Mouse (Mus musculus): Measurements from ENCODE around the gene Eprs. TPM values are rescaled to one million over a fixed set of nuclear protein-coding genes. Genes with fewer than 3 reads are reported as not detected.

Eprs gene
- polyA plus RNA-seq, 1 experiment from 2014 or later: 95.8 TPM

GRCm38 (mm10) chr1:185472025-185472720 lies 109.3 kb downstream of the Eprs start:
- Histone ChIP-seq H3K36me3 (ENCODE audit: control insufficient read depth, insufficient read depth) (no peaks in the 10 kb centered on the region), H3K4me1 (ENCODE audit: control insufficient read depth, insufficient read depth, low read length) (no peaks in the 10 kb centered on the region), H3K4me2 (ENCODE audit: low read depth, low read length) (no peak overlapping the region), H3K9ac (ENCODE audit: low read length) (no peak overlapping the region), H3K4me3 (ENCODE audit: low read length) (no peak overlapping the region), H3K27ac (ENCODE audit: low read length) (no peak overlapping the region), H3K9me3 (replicated peaks; ENCODE audit: control insufficient read depth, low read length) (no peaks in the 10 kb centered on the region), H3K27me3 (ENCODE audit: control insufficient read depth, insufficient read depth, low read length) (no peaks in the 10 kb centered on the region)
- ATAC-seq (replicated peaks; ENCODE audit: extremely low read depth, insufficient read depth, low FRiP score): no peak
- WGBS: 31% methylated on average over 8 of the region's 8 CpGs

GRCm38 (mm10) chr1:185472730-185473129 lies 109.9 kb downstream of the Eprs start:
- H3K27ac ChIP-seq (ENCODE audit: low read length): no peak overlapping the region
- H3K4me1 ChIP-seq (ENCODE audit: control insufficient read depth, insufficient read depth, low read length): no peaks in the 10 kb centered on the region
- no peak overlapping the region for H3K4me2 ChIP-seq (ENCODE audit: low read depth, low read length)
- H3K27me3 ChIP-seq (ENCODE audit: control insufficient read depth, insufficient read depth, low read length): no peaks in the 10 kb centered on the region
- H3K36me3 ChIP-seq (ENCODE audit: control insufficient read depth, insufficient read depth): no peaks in the 10 kb centered on the region
- no peaks in the 10 kb centered on the region for H3K9me3 ChIP-seq (replicated peaks; ENCODE audit: control insufficient read depth, low read length)
- no peak overlapping the region for H3K9ac ChIP-seq (ENCODE audit: low read length)
- no peak overlapping the region for H3K4me3 ChIP-seq (ENCODE audit: low read length)
- WGBS: 84% methylated on average over 4 of the region's 4 CpGs
- ATAC-seq (replicated peaks; ENCODE audit: extremely low read depth, insufficient read depth, low FRiP score): no peak

GRCm38 (mm10) chr1:185473437-185473836 lies 110.6 kb downstream of the Eprs start:
- H3K4me3 ChIP-seq (ENCODE audit: low read length): no peak overlapping the region
- WGBS: 96% methylated on average over 1 of the region's 1 CpGs
- no peak overlapping the region for H3K9ac ChIP-seq (ENCODE audit: low read length)
- H3K4me1 ChIP-seq (ENCODE audit: control insufficient read depth, insufficient read depth, low read length): no peaks in the 10 kb centered on the region
- ATAC-seq (replicated peaks; ENCODE audit: extremely low read depth, insufficient read depth, low FRiP score): no peak
- H3K9me3 ChIP-seq (replicated peaks; ENCODE audit: control insufficient read depth, low read length): no peaks in the 10 kb centered on the region
- no peak overlapping the region for H3K27ac ChIP-seq (ENCODE audit: low read length)
- H3K27me3 ChIP-seq (ENCODE audit: control insufficient read depth, insufficient read depth, low read length): no peaks in the 10 kb centered on the region
- H3K36me3 ChIP-seq (ENCODE audit: control insufficient read depth, insufficient read depth): no peaks in the 10 kb centered on the region
- no peak overlapping the region for H3K4me2 ChIP-seq (ENCODE audit: low read depth, low read length)

MicroRNA genes within 50 kb of the gene (microRNA counts, 519-probe panel; counts per million panel counts)
- microRNA mmu-miR-194: 2,253 counts per million, percentile 41 among the panel's probes with 10 or more counts

Small RNAs within 50 kb of the gene (microRNA-seq; reads per million reads assigned to microRNA genes)
- gene Mir194-1: 62.4 reads per million, percentile 46 among the genes with 10 or more reads in this experiment
- 582 reads per million, percentile 73 among the genes with 10 or more reads in this experiment for gene Mir215

Other genes with a start within 250 kb of the Eprs start
- gene Rab3gap2, start 158.9 kb upstream of the Eprs start, polyA plus RNA-seq (2015; fragmentation: Nextera tagmentation; extraction: Ambion mirVana): 16.6 and 17.2 TPM in 2 replicates
- 40.5 and 42.6 TPM in 2 replicates for gene Iars2, start 33.6 kb upstream of the Eprs start, polyA plus RNA-seq (2015; fragmentation: Nextera tagmentation; extraction: Ambion mirVana)
- gene Bpnt1, start 30.9 kb upstream of the Eprs start, polyA plus RNA-seq (2015; fragmentation: Nextera tagmentation; extraction: Ambion mirVana): 26.9 and 33.6 TPM in 2 replicates
- 0.05 and 0.07 TPM in 2 replicates for gene Slc30a10, start 91.8 kb downstream of the Eprs start, polyA plus RNA-seq (2015; fragmentation: Nextera tagmentation; extraction: Ambion mirVana)